Mouse (Mus musculus) liver, postnatal 0 days (tissue): ENCODE data around the gene Htra2.

ENCODE experiments used
- CTCF ChIP-seq: sonication (generic); IDR thresholded peaks from 2 replicates; pipeline ENCODE4 v1.5.1; 2016; ENCODE audit warnings: antibody characterized with exemption, low read depth
- EP300 ChIP-seq: IDR thresholded peaks from 2 replicates; pipeline ENCODE4 v1.6.1; 2016; ENCODE audit warnings: antibody characterized with exemption, low read depth, mild to moderate bottlenecking

DNA sequence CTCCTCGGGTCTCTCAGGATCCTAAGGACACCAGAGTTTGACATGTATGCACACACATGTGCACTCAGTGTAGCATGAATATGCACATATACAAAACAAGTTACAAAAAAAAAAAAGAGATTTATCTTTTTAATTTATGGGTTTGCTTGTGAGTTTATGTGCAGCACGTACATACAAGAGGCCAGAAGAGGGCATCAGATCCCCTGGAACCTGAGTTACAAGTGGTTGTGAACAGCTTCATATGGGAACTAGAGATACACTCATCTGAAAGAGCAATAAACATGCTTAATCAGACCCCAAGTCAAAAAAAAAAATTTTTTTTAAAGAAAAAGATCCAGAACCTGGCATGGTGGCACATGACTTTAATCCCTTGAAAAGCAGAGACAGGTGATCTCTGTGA, 19.9 kb upstream of the Htra2 start:
- TF ChIP-seq CTCF = peak; percentile 51
- no peak for TF ChIP-seq EP300
